Mouse (Mus musculus): ENCODE measurements at regions not wholly inside any gene's neighbourhood (a gene's known extent, or its start where the extent isn't known, plus 50 kb on each side); places are given as distances from the start of the nearest gene placed in this dataset.

DNA sequence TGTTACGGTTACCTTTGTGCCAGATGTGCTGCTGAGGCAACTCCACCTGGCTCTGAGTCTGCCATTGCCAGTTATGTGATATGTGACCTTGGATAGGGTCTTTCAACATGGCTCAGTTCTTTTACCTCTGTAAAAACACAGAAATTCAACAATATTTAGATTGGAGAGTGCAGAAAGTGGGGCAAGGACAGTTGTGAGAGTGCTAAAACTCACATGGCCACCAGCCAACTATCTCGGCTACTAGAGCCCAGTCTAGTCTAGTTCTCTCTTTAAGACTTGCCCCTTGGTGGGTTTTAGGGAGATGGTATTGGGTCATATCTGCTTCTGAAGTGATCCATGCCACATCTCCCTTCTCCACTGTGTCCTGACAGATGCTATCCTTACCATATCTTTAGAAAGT is 233.0 kb downstream of the Phf14 start:
- intact Hi-C loops (cut with DNase I), result no loop called here
- no peak for DNase-seq (ENCODE audit: low spot score in 2 of 2)

DNA sequence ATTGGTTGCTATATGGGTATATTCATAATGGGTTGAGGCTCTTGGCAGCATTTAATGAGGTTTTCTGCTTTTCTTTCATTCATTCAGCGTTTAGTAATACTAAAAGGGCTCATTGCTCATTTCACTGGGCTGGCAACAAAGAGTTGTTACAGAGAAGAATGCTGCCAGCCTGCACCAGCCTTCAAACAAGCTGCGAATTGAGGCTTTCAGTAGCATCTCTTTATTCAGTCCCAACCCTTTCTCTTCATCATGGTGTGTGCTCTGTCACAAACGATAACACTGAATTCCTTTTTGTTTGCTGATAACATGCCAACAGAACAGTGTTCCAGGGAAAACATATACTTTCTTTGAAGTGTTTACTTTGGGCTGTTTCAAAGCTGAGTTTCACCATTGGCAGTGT is 237.6 kb downstream of the Phf14 start:
- no peak for DNase-seq (ENCODE audit: low spot score in 2 of 2)
- intact Hi-C loops (cut with DNase I), result no loop called here

DNA sequence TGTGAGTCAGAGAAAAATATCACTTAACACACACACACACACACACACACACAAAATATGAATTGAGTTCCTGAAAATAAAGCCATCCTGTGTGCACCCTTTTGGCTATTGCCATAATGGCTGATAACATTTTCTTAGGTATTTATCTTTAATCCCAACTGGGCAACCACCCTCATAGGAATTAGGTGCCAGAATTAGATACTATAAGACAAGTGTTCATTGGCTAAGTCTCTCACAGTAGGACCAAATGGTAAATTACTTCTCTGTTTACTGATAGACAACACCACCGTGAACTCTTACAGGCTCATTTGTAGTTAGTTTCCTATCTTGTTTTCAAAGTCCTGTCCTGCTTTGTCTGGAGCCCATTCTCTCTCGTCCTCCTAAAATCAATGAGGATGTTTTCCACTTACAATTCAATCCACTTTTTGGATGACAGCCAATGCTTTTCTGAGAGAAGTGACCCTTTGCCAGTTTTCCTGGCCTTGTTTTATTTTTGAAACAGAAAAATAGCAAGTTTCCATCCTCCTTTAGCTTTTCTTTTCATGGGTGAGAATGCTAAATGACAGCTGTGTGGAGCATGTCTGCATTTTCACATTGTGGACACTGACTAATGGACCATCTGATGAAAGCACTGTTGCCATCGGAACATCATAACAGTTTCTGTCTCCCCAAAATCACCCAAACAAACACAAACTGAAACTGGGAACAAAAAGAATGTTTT is 243.2 kb downstream of the Phf14 start:
- intact Hi-C loops (cut with DNase I), result no loop called here

DNA sequence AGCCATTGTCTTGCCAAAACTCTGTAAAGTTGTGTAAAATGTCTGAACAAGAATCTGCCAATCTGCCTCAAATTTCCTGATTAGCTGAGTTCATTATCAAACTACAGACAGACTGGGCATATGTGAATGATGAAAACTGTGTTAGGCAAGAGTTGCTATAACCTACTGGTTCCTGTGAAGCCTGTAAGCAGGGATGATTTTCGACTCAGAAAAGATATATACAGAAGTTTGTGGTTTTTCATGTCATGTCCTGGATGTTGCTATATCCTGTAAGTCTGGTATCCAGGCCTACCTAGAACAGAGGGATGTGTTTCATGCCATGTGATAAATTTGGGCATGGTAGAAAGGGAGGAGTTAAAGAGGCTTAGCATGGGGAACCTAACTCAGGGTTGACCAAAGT is 256.4 kb downstream of the Phf14 start:
- intact Hi-C loops (cut with DNase I), result no loop called here
- no peak for DNase-seq (ENCODE audit: low spot score in 2 of 2)

More for the DNA sequence above, 243.2 kb downstream of the Phf14 start:
- no peak for DNase-seq (ENCODE audit: low spot score in 2 of 2)

DNA sequence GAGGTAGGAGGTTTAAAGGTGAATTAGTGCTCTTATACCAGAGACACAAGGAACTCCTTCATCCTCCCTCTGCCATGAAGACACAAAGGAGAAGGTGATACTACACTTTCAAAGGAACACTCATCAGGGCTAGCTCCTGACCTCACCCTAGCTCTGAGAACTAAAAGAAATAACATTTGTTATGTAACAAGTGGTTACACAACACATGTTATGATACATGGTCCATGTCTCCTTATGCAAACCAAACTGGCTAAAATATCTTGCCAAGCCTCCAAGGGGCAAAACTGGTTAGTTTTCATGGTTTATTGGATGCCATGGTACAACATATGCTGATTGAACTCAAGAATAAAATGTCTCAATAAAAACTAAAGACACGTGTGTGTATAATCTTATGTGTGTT is 260.9 kb downstream of the Phf14 start:
- no peak for DNase-seq (ENCODE audit: low spot score in 2 of 2)
- intact Hi-C loops (cut with DNase I), result no loop called here

DNA sequence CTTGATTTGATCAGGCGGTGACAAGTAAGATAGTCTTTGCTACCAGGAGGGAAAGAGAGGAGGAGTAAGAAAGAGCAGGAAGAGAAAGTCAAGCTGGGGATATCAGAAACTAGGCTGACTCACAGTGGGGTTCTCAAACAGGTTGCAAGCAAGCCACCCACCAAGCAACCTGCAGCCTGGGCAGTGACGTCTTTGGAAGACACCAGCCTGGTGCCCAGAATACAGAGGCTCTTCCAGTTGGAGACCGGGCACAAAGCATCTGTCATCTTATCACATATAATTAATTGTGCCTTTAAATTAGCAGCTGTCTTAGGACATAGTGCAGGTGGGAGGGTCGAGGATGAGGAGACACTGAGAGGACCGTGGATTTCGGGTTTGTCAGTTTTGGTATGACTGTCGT is 261.8 kb downstream of the Phf14 start:
- intact Hi-C loops (cut with DNase I), result no loop called here
- DNase-seq (ENCODE audit: low spot score in 2 of 2), result no peak

DNA sequence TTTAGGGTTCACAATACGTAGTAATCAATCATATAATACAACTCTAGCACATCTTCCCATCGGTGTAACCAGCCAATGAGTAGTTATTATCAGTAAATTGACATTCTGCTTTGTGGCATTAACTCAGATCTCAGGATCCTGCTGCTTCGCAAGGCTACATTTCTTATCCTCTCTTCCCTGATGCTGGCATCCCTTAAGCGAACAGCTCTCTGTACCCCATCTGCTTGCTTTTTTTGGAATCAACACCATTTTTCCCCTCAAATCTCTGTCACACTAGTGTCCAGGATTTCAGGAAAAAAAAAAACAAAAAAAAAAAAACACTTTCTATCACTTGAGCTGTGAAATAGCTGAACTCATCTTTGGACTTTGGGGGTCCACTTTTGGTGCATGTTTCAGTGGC is 263.1 kb downstream of the Phf14 start:
- no peak for DNase-seq (ENCODE audit: low spot score in 2 of 2)
- intact Hi-C loops (cut with DNase I), result no loop called here

DNA sequence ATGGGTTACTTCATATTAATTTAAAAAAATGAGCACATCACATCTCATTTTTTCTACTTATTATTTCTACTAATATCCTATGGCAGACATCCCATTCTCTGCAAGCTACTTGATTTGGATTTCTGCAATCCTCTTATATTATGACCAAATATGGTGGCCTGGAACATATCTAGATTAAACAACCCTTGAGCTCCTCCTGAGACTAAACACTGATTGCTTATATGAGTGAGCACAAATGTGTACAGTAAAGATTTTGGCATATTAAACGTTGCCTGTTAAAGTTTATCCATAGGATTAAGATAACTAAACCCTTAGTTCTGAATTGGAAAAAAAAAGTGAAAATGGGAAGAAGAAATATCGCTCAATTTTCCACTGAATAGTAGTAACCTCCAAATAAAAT is 263.6 kb downstream of the Phf14 start:
- no peak for DNase-seq (ENCODE audit: low spot score in 2 of 2)
- intact Hi-C loops (cut with DNase I), result no loop called here

DNA sequence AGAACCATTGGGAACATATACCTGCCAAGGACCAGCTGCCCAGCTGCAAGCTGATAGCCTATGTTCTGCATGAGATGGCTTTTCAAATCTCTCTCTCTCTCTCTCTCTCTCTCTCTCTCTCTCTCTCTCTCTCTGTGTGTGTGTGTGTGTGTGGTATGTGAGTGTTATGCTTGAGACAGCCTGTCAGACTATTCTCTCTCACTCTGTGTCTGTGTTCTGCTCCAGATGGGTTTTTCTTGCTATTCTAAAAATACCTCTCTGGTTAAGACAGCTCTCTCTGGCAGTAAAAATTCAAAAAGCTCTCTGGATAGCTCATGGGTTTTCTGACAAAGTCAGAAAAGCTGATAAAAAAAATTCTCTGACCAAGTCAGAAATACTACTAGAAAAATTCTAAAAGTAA is 270.4 kb downstream of the Phf14 start:
- intact Hi-C loops (cut with DNase I), result no loop called here
- DNase-seq (ENCODE audit: low spot score in 2 of 2), result peak; percentile 17 to 63

DNA sequence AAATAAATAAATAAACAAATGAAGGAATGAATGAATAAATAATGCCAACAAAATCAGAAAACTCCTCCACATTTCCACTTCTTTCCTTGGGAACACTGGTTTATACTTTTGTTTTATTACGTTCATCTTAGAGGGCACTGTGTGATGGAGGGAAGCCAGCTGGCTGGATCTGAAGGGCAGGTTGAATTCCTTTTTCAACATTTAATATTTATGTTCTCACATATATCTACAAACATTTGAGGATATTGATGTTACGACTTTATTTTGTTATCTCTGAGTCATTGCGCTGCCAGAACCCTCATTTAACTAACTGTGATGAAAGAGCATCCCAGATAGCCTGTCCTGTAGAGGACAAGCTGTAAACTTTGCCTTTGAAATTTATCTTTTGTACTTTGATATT is 273.3 kb downstream of the Phf14 start:
- intact Hi-C loops (cut with DNase I), result no loop called here
- DNase-seq (ENCODE audit: low spot score in 2 of 2), result no peak

DNA sequence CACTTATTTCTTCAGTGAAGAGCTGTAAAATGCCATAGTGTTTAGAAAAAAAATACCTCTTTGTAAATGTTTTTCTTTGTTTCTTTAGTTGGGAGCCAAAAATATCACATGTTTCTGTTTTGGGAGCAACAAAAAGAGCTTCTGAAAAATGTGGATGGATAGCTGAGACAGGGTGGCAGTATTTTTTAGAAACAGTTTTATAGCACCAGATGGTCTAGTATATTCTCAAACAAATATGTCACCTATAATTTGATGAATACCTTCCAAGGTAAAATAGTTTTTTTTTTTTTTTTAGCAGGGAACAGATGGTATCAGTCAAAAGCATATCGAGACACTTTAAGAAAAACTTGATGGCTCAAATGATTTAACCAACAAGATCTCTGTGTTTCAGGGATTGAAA is 302.6 kb downstream of the Phf14 start:
- intact Hi-C loops (cut with DNase I), result no loop called here
- DNase-seq (ENCODE audit: low spot score in 2 of 2), result no peak

DNA sequence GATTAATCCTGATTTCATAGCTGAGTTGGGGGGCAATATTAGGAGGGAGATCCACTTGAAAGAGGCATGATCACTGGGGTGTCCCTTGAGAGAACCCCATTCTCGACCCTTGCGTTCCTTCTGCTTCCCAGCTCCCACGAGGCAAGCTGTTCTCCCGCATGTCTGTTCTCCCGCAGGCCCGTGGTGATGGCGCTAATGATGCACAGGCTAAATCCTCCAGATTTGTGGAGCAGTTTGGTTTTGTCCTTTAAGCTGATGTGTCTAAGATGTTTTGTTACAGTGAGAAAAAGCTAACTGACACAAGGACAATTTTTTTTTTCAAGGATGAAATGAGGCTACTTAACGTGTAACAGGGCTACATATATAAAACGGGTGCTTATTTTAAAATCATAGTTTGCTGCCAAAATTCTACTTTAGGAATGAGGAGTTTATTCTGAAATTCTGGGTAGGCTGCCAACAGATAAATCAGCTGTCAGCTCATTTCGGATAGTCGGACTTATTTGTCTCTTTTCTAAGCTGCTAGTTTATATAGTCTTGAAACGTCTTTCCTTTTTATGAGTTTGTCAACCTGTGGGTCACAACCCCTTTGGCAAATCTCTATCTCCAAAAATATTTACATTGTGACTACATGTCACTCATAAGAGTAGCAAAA is 307.0 kb downstream of the Phf14 start:
- peak in 1 of 2 experiments; percentile 20 for DNase-seq (ENCODE audit: low spot score in 2 of 2)
- intact Hi-C loops (cut with DNase I), result no loop called here

DNA sequence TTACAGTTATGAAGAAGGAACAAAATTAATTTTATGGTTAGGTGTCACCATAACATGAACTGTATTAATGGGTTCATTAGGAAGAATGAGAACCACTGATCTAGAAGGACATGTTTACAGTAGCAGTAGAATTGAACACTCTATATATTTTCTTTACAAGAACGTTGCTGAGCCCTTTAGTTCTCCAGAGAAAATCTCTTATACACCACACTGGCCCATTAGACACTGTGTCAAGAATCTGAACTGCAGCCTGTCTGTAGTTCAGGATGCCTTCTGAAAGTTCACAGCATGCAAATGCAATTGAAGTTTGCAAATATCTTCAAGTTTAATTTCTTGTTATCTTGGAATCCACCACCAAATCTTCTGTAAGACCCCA is 307.6 kb downstream of the Phf14 start:
- no peak for DNase-seq (ENCODE audit: low spot score in 2 of 2)
- intact Hi-C loops (cut with DNase I), result no loop called here

DNA sequence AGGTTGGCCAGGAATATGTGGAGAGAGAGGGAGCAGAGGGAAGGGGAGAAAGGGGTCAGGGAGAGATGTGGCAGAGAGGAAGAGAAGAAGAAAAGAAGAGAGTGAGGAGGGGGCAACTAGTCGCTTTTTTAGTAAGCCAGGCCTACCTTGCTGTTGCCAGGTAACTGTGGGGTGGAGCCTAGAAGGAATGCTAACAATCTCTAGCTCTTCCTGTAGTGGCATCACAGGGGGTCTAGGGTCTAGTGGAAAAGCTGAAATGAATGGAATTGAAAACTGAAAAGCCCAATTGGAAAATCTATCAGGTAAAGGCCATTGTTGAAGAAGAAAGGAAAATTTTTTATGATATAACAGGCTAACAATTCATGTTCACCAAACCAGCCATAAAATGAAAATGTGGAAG is 336.5 kb downstream of the Phf14 start:
- intact Hi-C loops (cut with DNase I), result no loop called here
- DNase-seq (ENCODE audit: low spot score in 2 of 2), result no peak

DNA sequence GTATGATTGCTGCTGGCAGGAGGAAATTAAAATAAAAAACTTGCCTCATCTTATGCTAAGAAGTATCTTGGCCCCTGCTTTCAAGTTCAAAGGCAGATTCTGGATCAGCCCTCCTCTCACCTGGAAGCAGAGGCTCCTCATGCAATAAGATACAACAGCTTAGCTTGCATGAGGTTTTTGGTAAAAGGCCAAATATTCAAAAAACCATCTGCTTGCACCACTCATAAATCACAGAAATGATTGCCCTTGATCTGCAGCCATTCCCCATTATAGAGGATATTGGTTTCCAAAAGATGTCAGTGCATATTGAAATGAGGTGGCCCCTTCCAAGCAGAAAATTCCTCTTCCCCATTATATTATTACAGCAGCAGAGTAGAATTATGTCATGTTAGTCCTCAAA is 340.4 kb downstream of the Phf14 start:
- intact Hi-C loops (cut with DNase I), result no loop called here
- no peak for DNase-seq (ENCODE audit: low spot score in 2 of 2)

DNA sequence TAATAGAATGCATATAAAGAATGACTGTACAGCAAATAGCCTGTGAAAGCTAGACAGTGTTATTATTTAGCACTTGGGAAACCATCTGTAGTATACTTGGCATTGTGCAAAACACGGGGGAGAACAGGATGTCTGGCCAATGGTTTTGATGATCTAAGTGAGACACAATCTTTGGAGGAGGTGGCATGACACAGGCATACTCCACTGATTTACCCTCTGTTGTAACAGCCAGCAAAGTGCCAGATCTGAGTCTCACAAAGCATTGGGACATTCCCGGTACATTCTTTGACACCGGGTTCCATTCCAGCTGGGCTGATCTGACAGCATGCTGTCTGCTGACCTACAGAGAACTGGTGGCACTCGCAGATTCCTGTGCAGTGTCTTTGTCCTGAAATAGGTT is 341.0 kb downstream of the Phf14 start:
- intact Hi-C loops (cut with DNase I), result no loop called here
- DNase-seq (ENCODE audit: low spot score in 2 of 2), result peak in 1 of 2 experiments; percentile 56

DNA sequence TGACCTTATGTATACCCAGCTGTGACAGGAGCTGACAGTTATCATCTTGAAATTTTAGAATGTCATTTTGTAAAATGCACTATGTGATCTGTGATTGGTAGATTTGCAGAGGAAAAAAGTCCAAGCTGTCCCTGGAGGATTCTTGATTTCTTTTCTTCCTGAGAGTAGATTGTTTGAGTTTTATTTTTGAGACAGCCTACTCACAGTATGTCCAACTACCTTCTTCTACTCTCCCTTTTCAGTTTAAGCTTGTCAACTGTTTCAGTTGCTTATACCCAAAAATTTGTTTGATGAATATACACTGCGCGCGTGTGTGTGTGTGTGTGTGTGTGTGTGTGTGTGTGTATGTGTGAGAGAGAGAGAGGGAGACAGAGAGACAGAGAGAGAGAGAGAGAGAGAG is 346.9 kb downstream of the Phf14 start:
- no peak for DNase-seq (ENCODE audit: low spot score in 2 of 2)
- intact Hi-C loops (cut with DNase I), result no loop called here

DNA sequence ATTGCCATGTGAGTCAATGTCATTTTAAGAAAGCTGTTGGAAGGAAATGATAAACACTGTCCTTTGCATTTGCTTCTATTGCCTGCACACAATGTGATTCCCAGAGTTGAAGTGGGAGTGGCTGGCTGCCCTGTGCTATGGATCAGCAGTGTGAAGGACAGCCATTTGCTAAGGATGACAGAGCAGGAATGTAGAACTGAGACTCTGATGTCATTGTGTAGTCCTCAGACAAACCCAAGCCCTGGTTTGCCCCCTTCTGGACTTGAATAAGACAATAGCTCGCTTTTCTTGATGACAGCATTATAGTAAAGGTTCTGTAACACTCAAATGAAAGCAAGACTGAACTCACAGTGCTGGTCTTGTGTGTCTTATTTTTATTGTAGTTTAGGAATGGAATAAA is 347.8 kb downstream of the Phf14 start:
- intact Hi-C loops (cut with DNase I), result no loop called here
- DNase-seq (ENCODE audit: low spot score in 2 of 2), result no peak

DNA sequence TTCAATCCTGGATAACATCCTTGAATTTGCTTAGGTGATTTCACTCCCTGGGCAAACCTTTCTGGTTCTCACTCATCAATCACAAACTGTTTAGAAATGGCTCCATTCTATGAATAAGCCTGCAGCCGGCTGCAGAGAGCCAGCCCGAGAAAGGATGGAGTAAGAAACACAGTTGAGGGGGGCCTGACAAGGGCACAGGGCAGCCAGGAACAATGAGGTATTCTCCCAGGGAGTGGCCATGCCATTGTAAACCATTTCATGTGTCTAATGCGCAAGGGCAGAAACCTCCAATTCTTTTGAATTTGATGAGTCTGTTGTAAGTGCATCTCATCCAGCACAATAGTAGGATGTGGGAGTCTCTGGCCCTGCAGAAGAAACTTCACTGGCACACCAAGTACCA is 350.7 kb downstream of the Phf14 start:
- intact Hi-C loops (cut with DNase I), result no loop called here
- no peak for DNase-seq (ENCODE audit: low spot score in 2 of 2)

DNA sequence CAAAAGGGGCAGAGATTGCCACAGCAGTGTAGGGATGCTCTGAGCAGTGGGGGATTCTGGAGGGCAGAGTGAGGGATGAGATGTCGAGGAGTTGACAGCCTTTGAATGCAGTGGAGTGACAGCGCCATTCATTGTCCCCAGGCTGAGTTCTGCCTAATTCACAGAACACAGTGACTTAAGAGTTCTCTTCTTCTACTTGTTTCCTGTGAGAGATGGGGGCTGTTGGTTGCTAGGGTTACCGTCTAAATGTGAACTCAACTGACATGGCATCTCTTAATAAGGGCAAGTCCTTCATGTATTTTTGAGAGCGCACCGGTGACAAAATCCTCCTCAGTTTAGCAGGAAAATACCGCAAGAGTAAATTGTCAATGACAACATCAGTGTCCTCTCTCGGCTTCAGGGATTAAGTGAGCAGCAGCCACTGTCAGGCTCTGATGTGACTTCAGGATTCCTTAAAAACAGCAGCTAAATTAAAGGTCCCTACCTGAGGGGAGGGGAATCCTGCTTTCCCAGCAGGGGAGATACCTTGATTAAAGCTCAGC is 351.4 kb downstream of the Phf14 start:
- intact Hi-C loops (cut with DNase I), result no loop called here
- no peak for DNase-seq (ENCODE audit: low spot score in 2 of 2)

DNA sequence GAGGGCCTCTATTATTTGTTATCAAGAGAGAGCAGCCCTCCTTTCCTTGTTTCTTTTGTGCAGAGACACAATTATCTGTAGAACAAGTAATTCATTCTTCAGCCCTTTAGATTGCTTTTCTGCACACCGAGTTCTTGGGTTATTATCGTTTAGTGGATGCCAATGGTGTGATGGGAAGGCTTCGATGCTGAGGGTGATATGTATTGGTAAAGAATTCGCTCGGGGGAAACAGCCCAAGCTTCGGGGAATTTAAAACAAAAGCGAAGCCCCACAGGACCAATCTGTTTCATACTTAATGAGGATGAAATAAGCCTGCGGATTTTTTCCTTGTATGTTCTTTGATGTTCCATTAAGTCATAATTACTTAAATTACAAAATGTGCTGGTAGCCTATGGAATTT is 352.0 kb downstream of the Phf14 start:
- no peak for DNase-seq (ENCODE audit: low spot score in 2 of 2)
- intact Hi-C loops (cut with DNase I), result no loop called here

All from left cerebral cortex, postnatal 14 days (tissue).